Mouse (Mus musculus) CH12.LX (cell line): ENCODE results near the gene Unc119b. TPM values are rescaled to one million over a fixed set of nuclear protein-coding genes. Genes with fewer than 3 reads are reported as not detected.

ENCODE experiments used
- DNase-seq: peaks from one replicate; pipeline ENCODE4 v3.0.0-alpha.2; 2013; ENCODE audit errors: extremely low read depth
- H3K27ac ChIP-seq: 2 replicates; pipeline ENCODE4 v1.5.1; 2012; ENCODE audit warnings: low read depth, mild to moderate bottlenecking, control low read depth, moderate library complexity; ENCODE audit not compliant: insufficient read depth
- H3K27me3 ChIP-seq: replicated peaks from 2 replicates; pipeline ENCODE3; 2012; ENCODE audit warnings: inconsistent platforms
- H3K36me3 ChIP-seq, 2 experiments: replicated peaks in 1 of 2; 2 replicates each; pipeline versions ENCODE3 to v1.6.1; 2012; ENCODE audit warnings: inconsistent platforms in 1 of 2, low read length in 1 of 2, mild to moderate bottlenecking in 1 of 2, mixed read lengths in 1 of 2, moderate library complexity in 1 of 2; ENCODE audit not compliant: control insufficient read depth in 1 of 2, insufficient read depth in 1 of 2
- H3K4me1 ChIP-seq, 2 experiments: 2 replicates each; pipeline ENCODE4 v1.6.1; 2012; ENCODE audit warnings: inconsistent platforms in 1 of 2, moderate library complexity in 1 of 2; ENCODE audit not compliant: insufficient read depth in 2 of 2, control insufficient read depth in 1 of 2
- H3K4me2 ChIP-seq: 2 replicates; pipeline ENCODE4 v1.6.1; 2012; ENCODE audit warnings: low read depth, mild to moderate bottlenecking, control low read depth; ENCODE audit not compliant: poor library complexity, insufficient read depth, severe bottlenecking
- H3K4me3 ChIP-seq, 3 experiments: fragments of 150-350 bp in 1 of 3; sonication (generic) in 1 of 3; replicated peaks in 1 of 3; 2 replicates each; pipeline versions ENCODE3 to v1.5.1; 2011 to 2012; ENCODE audit warnings: low read depth in 2 of 3, low read length in 2 of 3, mild to moderate bottlenecking in 2 of 3, moderate library complexity in 2 of 3, control low read depth in 1 of 3, improper control_type of control experiment in 1 of 3, inconsistent platforms in 1 of 3, mixed read lengths in 1 of 3; ENCODE audit not compliant: poor library complexity in 1 of 3
- H3K79me2 ChIP-seq: replicated peaks from 2 replicates; pipeline ENCODE4 v1.6.1; 2012; ENCODE audit warnings: mild to moderate bottlenecking, moderate library complexity; ENCODE audit not compliant: control insufficient read depth, poor library complexity, insufficient read depth, severe bottlenecking; ENCODE audit errors: extremely low read depth
- H3K9ac ChIP-seq: 2 replicates; pipeline ENCODE4 v1.6.1; 2012; ENCODE audit warnings: low read depth, mild to moderate bottlenecking, control low read depth, moderate library complexity; ENCODE audit not compliant: insufficient read depth
- H3K9me3 ChIP-seq: replicated peaks from 2 replicates; pipeline ENCODE3; 2012; ENCODE audit warnings: low read length, inconsistent platforms, mixed read lengths
- CHD2 ChIP-seq: IDR thresholded peaks from 2 replicates; pipeline ENCODE4 v1.6.1; 2011; ENCODE audit warnings: low read length, improper control_type of control experiment
- CTCF ChIP-seq, 2 experiments: IDR thresholded peaks in 1 of 2; conservative IDR thresholded peaks in 1 of 2; 2 replicates each; pipeline ENCODE4 v1.5.1; 2011 to 2012; ENCODE audit warnings: low read depth in 2 of 2, low read length in 2 of 2, improper control_type of control experiment in 1 of 2, inconsistent platforms in 1 of 2, mild to moderate bottlenecking in 1 of 2, moderate library complexity in 1 of 2
- E2F4 ChIP-seq: IDR thresholded peaks from 2 replicates; pipeline ENCODE4 v1.6.1; 2011; ENCODE audit warnings: low read depth, low read length, improper control_type of control experiment; ENCODE audit not compliant: insufficient replicate concordance
- ELF1 ChIP-seq: IDR thresholded peaks from 2 replicates; pipeline ENCODE4 v1.6.1; 2014; ENCODE audit warnings: low read depth, mild to moderate bottlenecking, inconsistent platforms, low read length, improper control_type of control experiment
- HCFC1 ChIP-seq: IDR thresholded peaks from 2 replicates; pipeline ENCODE4 v1.6.1; 2012; ENCODE audit warnings: low read depth, mild to moderate bottlenecking, inconsistent platforms, low read length, improper control_type of control experiment
- MAFK ChIP-seq: IDR thresholded peaks from 2 replicates; pipeline ENCODE4 v1.6.1; 2011; ENCODE audit warnings: low read length, improper control_type of control experiment; ENCODE audit not compliant: insufficient replicate concordance
- MAX ChIP-seq: IDR thresholded peaks from 2 replicates; pipeline ENCODE4 v1.6.1; 2011; ENCODE audit warnings: low read length, improper control_type of control experiment
- MEF2A ChIP-seq: IDR thresholded peaks from 2 replicates; pipeline ENCODE4 v1.6.1; 2014; ENCODE audit warnings: low read depth, mild to moderate bottlenecking, inconsistent platforms, low read length, improper control_type of control experiment, borderline replicate concordance
- POLR2AphosphoS2 ChIP-seq: IDR thresholded peaks from 2 replicates; pipeline ENCODE4 v1.6.1; 2011; ENCODE audit warnings: low read depth, low read length, improper control_type of control experiment
- TBP ChIP-seq: conservative IDR thresholded peaks from 2 replicates; pipeline ENCODE4 v1.6.1; 2011; ENCODE audit warnings: low read depth, low read length, improper control_type of control experiment
- UBTF ChIP-seq: IDR thresholded peaks from 2 replicates; pipeline ENCODE4 v1.6.1; 2012; ENCODE audit warnings: low read depth, mild to moderate bottlenecking, inconsistent platforms, low read length, improper control_type of control experiment, moderate library complexity
- USF2 ChIP-seq: conservative IDR thresholded peaks from 2 replicates; pipeline ENCODE4 v1.6.1; 2011; ENCODE audit warnings: low read depth, low read length, improper control_type of control experiment
- ZC3H11A ChIP-seq: IDR thresholded peaks from 2 replicates; pipeline ENCODE4 v1.6.1; 2012; ENCODE audit warnings: low read depth, mild to moderate bottlenecking, inconsistent platforms, low read length, improper control_type of control experiment
- ZKSCAN1 ChIP-seq: IDR thresholded peaks from 2 replicates; pipeline ENCODE4 v1.6.1; 2012; ENCODE audit warnings: low read depth, inconsistent platforms, low read length, improper control_type of control experiment, borderline replicate concordance
- ZMIZ1 ChIP-seq: IDR thresholded peaks from 2 replicates; pipeline ENCODE4 v1.6.1; 2012; ENCODE audit warnings: low read depth, mild to moderate bottlenecking, inconsistent platforms, low read length, improper control_type of control experiment
- dilution Hi-C: fragments of 300-500 bp; cut with MboI; formaldehyde crosslinking; loops from 2 replicates; pipeline ENCODE4 v1.14.3; 2020; ENCODE audit warnings: low sequenced_read_pairs; ENCODE audit not compliant: extremely low pct_unique_long_range_greater_than_20kb, extremely low pct_ligation_motif_present
- in situ Hi-C: fragments of 300-500 bp; cut with MboI; formaldehyde crosslinking; loops from 3 replicates; pipeline ENCODE4 v1.14.3; 2019; ENCODE audit warnings: low sequenced_read_pairs, low pct_ligation_motif_present, low pct_unique_long_range_greater_than_20kb, mixed read lengths
- polyA plus RNA-seq: library from polyadenylated mRNA; unstranded; fragments of >175 nt; gene quantifications from 2 replicates; pipeline ENCODE4 v1.2.1, GENCODE M21; 2012; ENCODE audit warnings: low read depth; ENCODE audit not compliant: insufficient read length
- total RNA-seq, 2 experiments: library from RNA; depleted of rRNA; stranded (reverse); fragments of 300-350 nt in 1 of 2; fragments of >200 nt in 1 of 2; gene quantifications; 2 replicates each; pipeline ENCODE4 v1.2.3; 2012 to 2014

The Unc119b gene
- total and polyA plus RNA-seq, 3 experiments = 13.3 to 22.6 (median 18.4) TPM

GRCm38 (mm10) chr5:115167396-115167795 is 32.6 kb upstream of the Unc119b start:
- Histone ChIP-seq H3K27me3 (no peaks in the 10 kb centered on the region), H3K36me3 (no peaks in the 10 kb centered on the region), H3K4me3 (peak overlapping the region in 1 of 3 experiments; percentile 35), H3K9me3 (no peaks in the 10 kb centered on the region), H3K27ac (no peak overlapping the region), H3K4me1 (peaks cover 8 to 22% of the 10 kb centered on the region in 2 experiments), H3K4me2 (no peak overlapping the region), H3K9ac (no peak overlapping the region), H3K79me2 (no peaks in the 10 kb centered on the region)
- in situ Hi-C loops = loop anchor here (5.0 kb wide), 1 partner anchor 40 kb away; no protein-coding TSS in a partner anchor
- DNase-seq = peak; percentile 52
- dilution Hi-C loops = no loop called here
- TF ChIP-seq ZC3H11A (no peak), ELF1 (peak; percentile 78), HCFC1 (peak; percentile 54), E2F4 (no peak), MEF2A (no peak)

GRCm38 (mm10) chr5:115166815-115167194 is 32.0 kb upstream of the Unc119b start:
- no peaks in the 10 kb centered on the region for H3K9me3 ChIP-seq
- no peak for DNase-seq
- H3K4me1 ChIP-seq = peaks cover 8 to 22% of the 10 kb centered on the region in 2 experiments
- no peak overlapping the region for H3K27ac ChIP-seq
- H3K4me2 ChIP-seq = no peak overlapping the region
- no peak overlapping the region for H3K9ac ChIP-seq
- TF ChIP-seq USF2 (no peak), ZKSCAN1 (no peak), ZC3H11A (no peak), HCFC1 (no peak), MAX (no peak), CTCF (conservative IDR thresholded peaks at IDR 0.05 in 1 of 2, IDR thresholded peaks at IDR 0.05 in 1 of 2; ENCODE audit: low read depth in 2 of 2, low read length in 2 of 2) (no peak), ZMIZ1 (no peak), CHD2 (no peak), MAFK (no peak), UBTF (no peak), TBP (no peak), POLR2AphosphoS2 (no peak)
- in situ Hi-C loops (loop anchor here (5.0 kb wide), 1 partner anchor 40 kb away; no protein-coding TSS in a partner anchor), dilution Hi-C loops (no loop called here)
- H3K27me3 ChIP-seq = no peaks in the 10 kb centered on the region
- peak overlapping the region in 1 of 3 experiments; percentile 35 for H3K4me3 ChIP-seq
- H3K36me3 ChIP-seq = no peaks in the 10 kb centered on the region
- H3K79me2 ChIP-seq = no peaks in the 10 kb centered on the region
